Mouse (Mus musculus): ENCODE results near the gene Tbcel. TPM values are rescaled to one million over a fixed set of nuclear protein-coding genes. Genes with fewer than 3 reads are reported as not detected.

Tbcel gene
- 10 to 100 TPM; 56.4 to 59.3 TPM for total RNA-seq (2021)

DNA sequence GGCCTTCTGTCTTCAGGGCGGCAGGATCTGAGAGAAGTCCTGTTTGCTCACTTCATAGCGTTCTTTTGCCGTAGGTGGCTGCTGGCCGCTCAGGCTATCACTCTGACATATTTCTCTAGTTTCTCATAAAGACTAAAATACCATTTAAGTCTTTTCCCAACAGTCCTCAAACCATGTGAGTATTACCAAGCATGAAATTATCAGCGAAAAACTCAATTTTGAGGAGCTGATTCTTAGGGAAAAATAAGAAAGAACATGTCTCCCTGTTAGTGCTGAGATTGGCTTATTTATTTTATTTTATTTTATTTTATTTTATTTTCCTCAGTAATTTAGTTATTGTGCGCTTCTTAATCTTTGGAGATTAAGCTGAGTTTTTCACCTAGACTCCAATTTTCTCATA is at the start of gene Tbcel:
Tbcel (minus strand) TSS at position 101 of the 400 bp plus-strand sequence.
- no peak for DNase-seq

DNA sequence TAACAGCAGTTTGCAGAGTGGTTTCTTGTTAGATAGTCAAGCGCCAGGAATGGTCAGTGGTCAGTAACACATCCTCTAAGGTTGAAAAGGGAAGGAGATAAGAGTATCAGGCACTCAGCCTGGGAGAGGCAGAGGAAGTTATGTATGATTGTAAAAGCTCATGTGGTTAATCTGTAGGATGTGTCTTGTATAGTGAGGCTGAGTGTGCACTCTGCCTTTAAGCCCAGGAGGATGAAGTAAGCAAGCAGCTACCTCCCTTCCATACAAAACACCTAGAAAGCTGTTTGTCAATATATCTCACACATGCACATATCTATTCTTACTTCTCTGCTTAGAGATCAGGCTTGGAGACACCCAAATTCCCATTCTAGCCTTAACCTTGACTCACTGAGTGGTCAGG is 47.6 kb upstream of the Tbcel start:
- no peak for DNase-seq

DNA sequence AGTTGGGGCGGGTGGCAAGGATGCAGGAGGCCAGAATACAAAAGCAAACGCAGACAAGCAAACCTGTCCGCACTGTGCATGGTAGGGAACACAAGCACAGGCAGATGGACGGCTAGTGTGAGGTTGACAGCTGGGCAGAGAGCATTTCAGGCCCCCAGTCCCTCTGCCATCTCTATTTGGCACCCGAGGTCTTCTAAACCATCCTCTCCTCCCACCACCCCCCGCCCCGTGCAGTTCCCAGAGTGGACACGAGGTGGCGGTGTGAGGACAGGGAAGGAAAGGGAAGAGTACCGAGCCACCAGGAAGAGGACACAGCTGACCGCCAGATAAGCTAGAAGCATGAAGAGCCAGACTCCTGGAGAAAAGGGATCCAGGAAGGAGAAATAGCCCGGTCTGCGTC is 42.5 kb upstream of the Tbcel start:
- DNase-seq, result peak; percentile 79 to 84

DNA sequence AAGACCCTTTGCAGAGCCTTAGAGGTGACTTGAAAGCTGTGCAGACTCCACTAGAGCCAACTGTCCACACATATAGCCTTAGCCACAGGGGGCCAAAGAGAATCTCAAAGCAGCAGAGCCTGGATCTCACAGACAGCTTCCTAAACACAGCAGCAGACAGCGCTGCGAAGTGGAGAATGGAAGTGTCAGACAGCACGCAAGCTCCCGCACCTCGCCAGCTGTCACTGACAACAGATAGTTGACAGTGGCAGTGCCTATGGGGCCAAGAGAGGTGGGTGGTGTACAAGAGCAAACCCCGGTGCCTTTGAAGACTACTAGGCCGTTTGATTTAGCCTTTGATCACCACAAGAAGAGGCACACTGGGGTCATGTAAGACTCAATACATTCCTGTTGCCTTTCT is 41.4 kb upstream of the Tbcel start:
- DNase-seq, result no peak

DNA sequence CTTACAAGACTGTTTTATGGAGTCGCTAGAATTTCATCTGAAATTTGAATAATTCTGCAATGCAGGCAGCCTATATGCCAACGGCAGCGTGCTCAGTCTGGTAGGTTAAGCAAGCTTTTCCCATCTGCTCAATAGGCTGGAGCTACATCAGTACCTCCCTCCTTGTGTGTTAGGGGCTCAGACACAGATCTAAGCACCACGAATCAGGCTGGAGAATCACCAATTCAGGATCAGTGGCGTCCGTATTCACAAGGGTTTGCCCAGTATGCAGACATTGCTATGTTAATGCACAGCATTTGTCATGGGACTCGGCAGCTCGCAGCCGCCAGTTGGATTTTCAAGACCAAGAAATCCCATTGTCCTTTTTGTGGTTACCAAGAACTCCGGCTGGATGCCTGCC is 36.9 kb upstream of the Tbcel start:
- peak in 1 of 2 experiments; percentile 21 for DNase-seq

DNA sequence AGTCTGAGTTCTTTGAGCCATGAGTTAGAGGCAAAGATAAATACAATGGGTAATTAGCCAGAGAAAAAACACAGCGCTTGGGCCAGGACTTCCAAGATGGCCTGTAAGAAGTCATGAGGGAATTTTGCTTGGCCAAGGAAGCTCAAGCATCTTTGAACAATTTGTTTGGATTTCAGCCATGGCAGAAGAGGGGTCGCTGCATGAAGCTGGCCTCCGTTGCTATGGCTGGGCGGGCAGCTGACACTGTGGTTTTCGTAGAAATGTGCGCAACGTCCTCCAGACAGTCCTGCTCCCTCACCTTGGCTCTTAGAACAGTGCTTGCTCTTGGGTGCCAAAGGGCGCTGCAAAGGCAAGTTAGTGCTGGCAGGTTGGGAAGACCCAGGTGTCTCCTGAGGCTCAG is 25.9 kb upstream of the Tbcel start:
- DNase-seq, result no peak

DNA sequence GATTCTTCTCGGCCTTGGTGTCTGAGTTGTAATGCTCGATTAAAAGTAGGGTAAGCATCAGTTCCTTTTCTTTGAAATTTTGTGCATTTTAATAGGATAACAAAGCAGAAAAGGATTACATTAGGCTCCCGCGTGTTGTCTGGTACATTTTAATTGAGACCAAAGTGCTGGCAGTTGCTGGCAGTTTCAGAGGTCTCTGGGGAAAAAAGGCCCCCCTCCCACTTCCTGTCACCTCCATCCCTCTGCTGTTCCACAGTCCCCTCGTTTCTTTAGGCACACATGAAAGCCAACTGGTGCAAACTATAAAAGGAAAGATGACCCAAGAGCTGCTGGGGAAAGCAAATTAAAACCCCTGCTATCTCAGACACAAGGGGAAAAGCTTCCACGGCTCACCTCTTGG is 25.4 kb upstream of the Tbcel start:
- no peak for DNase-seq

DNA sequence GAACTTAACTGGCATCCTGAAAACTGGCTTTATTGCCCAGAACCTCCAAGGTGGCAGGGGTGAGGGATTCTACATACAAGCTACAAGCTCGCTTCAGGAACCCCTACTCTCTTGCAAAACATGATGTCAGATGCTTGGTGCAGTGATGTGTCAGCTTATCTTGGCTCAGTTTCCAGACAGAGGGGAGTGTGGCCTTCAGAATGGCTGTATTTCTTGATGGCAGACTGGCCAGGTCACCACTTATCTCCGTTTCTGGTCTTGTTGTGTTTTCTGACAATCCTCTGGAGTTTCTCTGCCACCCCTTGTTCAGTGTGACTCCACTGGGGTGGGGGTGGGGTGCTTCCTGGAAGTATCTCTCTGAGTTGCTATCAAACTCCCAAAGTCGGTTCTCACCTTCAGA is 24.3 kb upstream of the Tbcel start:
- no peak for DNase-seq

DNA sequence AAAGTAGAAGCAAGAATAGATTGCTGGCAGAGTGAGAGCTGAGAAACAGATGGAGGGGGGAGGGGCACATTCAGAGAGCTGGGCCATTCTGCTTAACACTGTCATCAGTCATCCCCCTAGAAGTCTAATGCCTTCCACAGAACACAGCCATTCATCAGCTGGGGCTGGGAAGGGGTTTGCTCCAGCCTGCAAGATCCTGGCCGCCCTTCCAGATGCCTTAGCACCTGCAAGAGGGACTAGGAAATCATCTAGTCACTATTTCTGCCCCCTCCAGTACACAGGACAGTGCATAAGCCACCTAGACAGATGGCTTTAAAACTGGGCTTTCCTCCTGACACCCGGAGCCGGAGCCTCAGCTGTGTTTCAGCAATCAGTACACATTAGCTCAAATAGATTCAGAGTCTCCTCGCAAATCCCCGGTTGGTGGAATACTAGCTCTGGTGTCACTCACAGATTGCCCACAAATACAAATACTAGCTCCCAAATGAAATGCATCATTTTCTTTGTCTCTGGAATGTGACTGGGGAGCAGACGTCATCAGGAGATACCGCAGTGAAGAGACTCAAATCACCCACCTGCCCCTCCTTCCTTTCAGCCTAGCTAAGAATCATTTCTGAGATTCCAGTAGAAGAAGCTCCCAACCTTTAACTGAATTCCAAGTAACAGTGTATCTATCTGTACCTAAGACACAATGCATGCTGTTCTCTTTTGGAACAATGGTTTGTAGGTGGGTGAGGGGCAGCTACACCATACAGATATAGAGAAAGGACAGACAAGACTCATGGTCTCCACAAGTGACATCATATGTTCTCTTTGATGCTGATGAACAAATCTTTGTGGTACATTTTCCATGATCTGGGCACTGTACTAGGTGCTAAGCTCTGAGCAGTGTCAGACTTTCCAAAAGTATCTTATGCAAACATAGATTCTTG is 22.9 kb upstream of the Tbcel start:
- DNase-seq, result peak; percentile 62 to 65

DNA sequence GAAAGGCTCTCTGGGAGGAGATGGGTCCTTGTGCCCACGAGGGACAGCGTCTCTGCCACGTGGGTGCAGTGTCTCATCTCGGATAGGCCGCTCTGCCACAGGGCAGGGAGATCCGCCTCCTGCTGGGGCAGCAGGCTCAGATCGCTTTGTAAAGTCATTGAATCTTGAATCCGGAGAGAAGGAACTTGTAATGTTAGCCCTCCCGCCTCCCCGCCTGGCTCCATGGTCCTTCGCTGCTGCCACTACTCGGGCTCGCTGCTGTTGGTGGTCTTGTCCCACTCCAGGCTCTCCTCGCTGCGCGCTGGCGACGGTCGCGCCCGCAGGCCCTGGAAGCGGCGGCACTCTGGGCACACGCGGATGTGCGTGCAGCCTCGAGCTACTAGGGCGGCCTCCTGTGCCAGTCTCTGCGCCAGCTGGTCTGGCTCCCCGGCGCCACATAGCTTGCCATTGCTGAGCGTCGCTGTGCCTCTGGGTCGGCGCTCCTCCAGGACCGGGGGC is 13.0 kb upstream of the Tbcel start:
- DNase-seq, result peak; percentile 64 to 67

DNA sequence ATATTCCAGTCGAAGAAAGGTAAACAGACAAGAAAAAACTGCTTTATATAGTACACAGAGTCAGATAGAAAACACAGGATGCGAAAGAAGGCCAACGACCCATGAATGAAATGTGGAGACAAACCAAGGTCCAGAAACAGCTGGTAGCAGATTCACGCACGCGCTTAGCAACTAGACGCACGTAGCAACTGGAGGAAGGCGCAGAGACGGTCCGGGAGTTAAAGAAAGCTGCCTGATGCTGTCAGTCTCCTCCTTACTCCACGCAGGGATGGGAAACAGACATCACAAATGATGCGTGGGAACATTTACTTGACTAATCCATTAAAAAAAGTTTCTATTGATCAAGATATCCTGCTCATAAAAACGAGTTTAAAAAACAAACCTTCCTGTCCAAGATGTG is 10.6 kb upstream of the Tbcel start:
- DNase-seq, result peak in 1 of 2 experiments; percentile 18

DNA sequence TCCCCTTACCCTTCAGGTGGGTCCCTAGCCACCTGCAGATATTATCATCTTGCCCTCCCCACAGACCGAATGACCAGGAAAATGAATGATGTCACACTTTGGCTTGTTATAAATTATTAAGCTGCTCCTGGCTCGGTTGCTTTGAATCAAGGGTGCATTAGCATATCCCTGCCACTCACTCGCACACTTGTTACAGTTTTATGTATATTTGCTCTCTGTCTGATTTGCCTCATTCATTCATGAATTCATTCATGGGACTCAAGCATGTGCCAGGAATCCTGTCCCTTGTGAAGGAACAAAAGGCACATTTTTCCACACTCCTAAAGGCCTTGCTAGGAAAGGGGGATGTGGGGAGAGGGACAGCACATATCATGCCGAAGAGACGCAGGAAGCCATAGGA is 5.5 kb upstream of the Tbcel start:
- no peak for DNase-seq

DNA sequence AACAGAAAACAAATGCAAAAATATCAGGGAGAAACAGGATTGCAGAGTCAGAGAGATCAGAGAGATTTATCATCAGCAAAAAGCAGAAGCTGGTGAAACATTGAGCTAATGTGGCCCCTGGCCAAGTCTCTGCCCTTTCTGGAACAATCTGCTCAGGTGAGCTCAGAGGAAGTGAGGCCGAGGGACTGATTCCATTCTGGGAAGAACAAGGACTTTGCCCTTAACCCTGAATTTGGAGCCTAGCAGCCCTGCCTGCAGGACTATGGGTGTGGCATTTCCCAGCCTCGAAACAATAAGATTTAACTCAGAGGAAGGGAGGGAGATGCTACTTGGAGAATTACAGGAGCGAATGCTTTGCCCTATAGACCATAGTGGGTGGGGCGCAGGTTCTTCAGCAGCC is 4.7 kb upstream of the Tbcel start:
- no peak for DNase-seq

DNA sequence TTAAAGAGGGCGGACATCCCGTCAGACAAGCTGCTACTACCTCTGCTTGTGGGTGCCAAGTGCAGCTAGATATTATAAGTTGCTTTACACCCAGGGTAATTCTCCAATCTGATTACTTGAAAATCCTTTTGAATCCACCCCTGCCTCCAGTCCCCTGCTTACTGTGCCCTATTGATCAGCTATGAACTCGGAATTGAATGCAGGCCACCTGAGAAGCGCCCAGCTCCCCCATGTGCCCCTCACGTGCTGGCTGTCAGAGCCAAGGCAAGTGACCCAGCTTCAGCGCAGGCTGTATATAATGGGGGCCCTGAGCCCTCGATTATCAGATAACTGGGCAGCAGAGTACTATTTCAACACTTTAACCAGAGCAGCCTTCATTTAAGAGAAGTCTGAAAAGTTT is 626 bp upstream of the Tbcel start:
- no peak for DNase-seq

DNA sequence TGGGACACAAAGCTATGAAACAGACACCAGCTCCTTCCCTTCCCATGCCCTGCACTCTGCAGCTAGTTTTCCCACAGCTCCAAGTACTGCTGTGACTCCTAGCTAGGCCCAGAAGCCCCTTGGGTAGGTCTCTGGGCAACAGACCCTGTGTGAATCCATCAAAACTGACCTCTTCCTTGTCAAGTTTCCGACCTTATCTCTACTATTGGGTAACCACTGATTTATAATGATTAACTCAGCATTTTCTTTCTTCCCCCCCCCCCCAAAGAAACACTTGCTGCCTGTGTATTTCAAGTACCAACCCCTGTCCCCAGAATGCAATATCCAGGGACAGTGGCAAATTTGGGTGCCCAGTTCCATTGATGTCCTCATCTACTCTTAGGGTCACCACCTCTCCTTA is 587 bp downstream of the Tbcel start:
- DNase-seq, result no peak

DNA sequence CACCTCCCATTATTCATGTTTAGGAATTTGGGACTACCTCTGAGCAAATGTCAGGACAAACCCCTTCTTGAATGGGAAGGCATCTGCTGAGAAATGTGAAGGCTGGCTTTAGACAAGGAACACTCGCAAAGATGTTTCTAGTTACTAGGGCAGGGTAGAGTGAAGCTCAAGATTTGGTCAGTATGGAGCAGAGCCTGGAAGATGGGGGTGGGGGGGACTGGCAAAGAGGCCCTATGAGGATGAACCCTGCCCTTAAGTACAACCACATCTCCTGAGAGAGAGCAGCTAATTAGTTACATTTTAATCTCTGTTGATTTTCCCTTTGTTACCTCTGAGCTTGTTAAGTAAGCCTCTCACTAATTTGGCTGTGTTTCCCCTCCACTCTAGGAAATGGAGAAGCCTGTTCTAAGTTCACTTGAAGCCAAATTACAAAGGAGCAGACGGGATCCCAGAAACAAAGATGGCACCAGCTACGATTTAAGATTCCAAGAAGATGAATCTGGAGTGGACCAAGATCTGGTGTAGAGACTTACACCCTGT is 2.6 kb downstream of the Tbcel start:
- no peak for DNase-seq

DNA sequence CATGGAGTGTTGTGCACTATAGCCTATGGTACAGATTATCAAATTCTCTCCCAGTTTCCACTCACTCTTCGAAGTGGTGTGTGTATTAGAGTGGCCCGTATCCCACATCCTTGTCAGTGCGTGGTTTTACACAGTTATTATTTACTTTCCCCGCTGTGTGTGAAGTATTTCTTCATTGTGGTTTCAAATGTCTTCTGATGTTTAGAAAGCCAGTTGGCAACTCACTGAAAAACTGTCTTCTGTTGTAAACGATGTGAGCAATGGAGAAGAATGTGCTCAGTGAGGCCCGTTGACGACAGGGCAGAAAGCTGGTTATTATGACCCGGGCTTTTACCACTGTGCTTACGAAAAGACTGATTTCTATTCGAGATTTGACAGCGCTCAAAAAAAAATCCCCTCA is 3.0 kb downstream of the Tbcel start:
- no peak for DNase-seq

DNA sequence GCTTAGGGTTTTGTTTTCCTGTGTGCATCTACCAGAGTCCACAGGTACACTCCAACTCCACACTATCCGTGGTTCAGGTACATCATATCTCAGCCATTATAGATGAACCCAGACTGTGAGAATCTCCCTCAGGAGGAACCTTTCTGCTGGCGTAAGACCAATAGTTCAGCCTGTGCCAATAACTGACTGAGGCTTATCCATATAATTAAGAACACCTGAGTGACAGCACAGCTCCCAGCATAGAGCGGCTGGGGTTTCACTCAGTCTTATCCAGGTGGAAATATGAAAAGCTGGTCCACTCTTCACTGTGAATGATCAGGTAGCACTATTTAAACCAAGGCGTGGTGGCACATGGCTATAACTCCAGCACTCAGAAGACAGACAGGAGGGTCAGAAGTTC is 3.9 kb downstream of the Tbcel start:
- no peak for DNase-seq

DNA sequence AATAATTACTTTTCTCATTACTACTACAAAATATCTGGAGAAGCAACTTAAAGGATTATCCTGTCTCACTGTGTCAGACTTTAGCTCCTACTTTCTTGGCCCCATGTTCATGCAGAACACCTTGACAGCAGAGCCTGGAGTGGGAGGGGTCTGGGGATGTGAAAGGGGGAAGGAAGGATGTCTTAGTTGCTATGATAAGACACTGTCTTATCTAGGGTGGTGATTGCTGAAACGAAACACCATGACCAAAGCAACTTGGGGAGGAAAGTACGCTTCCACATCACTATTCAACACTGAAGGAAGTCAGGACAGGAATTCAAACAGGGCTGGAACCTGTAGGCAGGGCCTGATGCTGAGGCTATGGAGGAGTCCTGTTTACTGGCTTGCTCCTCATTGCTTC is 11.3 kb downstream of the Tbcel start:
- no peak for DNase-seq

DNA sequence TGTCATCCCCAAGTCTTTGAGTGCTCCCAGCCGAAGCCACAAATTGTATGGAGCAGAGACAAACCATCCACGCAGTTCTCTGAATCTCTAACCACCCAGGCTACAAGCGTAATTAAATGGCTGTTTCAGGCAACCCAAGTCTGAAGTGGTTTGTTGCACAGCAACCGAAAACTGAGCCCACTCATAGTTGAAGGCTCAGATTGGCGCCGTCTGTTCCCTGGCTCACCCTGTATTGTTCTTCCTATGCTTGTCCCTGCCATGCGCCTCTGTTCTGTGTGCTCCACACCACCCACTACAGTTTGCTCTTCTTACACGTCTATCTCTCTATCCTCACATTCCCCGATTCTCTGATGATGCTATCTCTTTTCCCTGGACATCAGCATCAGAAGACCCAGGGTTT is 15.8 kb downstream of the Tbcel start:
- DNase-seq, result peak; percentile 73 to 78

DNA sequence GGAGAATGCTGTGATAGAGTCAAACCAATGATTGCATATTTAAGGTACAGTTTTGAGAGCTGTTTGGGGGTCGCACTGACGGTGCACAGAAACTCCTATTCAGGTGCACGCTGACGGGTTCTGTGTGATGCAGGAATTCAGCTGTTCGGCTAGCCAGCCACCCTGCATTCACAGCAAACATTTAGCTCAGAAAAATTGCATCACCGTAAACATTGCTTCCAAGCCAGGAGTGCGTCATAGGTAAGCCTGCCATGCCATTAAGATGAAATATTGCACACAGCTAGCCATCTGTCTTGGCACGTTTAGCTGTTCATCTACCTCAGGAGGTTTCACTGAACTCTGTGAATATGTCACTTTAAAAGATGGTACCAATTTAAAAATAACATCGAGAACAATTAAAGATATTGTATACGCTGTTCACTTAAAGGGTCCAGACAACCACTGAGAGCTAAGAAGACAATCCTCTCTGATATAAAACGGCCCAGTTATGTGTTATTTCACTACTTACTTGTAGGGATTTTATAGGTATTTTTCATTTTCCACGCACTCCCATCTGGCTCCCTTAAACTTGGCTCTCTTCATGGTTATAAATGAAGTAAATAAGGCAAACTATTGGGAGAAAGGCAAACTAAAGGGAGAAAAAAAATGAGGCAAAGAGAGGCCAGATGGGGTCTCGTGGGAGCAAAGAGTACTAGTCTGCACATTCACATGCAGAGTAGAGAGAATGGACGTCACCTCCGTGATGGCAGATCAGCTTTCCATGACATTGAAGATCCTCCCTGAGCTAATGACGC is 16.8 kb downstream of the Tbcel start:
- DNase-seq, result no peak

DNA sequence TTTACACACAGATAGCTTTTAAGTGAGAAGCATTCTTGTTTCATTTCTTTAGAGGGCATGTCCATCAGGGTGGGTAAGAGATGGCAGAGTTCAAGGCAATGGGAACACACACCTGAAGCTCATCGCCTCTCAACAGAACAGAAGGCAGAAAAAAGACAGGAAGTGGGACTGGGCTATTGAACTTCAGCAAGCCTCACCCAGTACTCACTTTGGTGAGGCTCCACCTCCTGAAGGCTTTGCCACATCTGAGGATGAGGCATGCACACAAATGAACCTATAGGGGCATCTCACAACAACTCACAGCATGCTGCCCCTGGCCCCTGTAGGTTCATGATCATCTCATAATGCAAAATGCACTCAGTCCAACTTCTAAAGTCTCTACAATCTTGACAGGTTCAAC is 19.5 kb downstream of the Tbcel start:
- no peak for DNase-seq

DNA sequence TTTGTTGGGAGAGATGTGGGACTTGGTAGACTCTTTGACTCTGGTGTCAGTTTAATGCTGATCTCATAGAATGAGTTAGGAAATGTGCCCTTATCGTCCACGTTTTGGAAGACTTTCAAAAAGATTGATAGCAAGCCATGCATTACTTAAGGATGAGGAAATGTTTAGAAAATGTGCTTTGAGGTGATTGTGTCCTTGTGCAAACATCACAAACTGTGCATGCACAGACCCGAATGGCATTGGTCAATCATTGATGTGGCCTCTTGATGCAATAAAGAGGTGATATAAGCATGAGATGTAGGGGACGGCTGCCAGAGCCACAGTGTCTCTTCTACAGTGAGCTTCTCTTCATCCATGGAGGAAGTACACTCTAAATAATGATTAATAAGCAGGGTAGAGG is 20.7 kb downstream of the Tbcel start:
- no peak for DNase-seq

All from layer of hippocampus, postnatal 36 days (tissue).